Mouse (Mus musculus): ENCODE results near the gene Plagl1.

GRCm38 (mm10) chr10:13029416-13029815 lies 30.9 kb upstream of the Plagl1 start:
- TF ChIP-seq POLR2A (IDR thresholded peaks at IDR 0.05; ENCODE audit: low read depth, low read length) (no peak), CTCF (conservative IDR thresholded peaks at IDR 0.05; ENCODE audit: insufficient read depth, insufficient read length, low read depth, low read length) (no peak)
